Comparison of ENCODE assay signal across 8 mouse cellular contexts in the genomic region with DNA sequence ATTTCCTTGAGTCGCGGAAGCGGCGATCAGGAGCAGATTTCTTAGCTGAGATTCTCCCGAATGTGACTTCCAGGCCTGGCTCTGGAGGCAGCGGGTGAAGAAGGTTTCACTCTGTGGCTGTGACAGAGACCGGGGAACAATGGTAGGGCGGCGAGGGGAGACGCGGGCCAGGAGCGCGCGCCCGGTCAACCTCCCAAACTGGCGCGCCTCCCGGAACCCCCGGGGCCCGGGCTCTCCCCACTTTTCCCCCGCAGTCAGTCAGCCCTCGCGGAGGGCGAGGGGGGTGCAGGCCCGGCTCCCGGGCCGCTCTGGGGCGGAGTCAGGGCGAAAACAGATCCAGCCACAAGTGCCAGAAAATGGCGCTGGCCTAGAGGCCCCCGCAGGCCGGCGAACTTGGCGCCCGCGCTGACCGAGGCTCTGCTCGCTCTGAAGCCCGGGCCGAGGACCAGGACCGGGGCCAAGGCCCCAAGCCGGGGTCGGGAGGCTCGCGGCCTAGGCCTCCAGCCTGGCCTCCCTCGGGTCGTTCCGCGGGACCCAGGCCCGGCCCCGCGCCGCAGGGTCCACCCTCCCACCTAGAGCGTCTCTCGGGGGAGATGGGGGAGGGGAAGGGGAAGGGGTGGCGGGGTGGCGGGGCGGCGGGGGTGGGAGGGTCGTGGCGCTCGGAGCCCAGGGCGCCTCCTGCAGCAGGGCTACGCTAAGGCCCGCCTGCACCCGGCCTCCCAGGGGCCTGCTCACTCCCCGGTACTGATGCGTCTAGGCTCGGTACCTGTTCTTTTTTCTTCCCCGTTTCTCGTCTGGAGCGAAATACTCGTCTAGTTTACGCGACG. TPM values are rescaled to one million over a fixed set of nuclear protein-coding genes. Genes with fewer than 3 reads are reported as not detected.
DNase-seq lines count a peak whose midpoint lies in the region; ATAC-seq and TF ChIP-seq lines count a peak whose summit lies in the region.

No protein-coding gene starts in this region.

- no peaks in the 10 kb centered on the region for H3K36me3 ChIP-seq in forebrain, postnatal 0 days (ENCODE audit: insufficient read depth)
- H3K36me3 ChIP-seq in limb, embryonic 11.5 days (ENCODE audit: control insufficient read depth, insufficient read depth, low read length): no peaks in the 10 kb centered on the region

- peak; percentile 78 for ATAC-seq in forebrain, postnatal 0 days
- ATAC-seq in limb, embryonic 11.5 days (ENCODE audit: insufficient number of reproducible peaks, low FRiP score, low TSS enrichment, low read depth): peak; percentile 75
- ATAC-seq in erythroid progenitor cell, adult 5-6 weeks (replicated peaks; ENCODE audit: low FRiP score, poor library complexity, severe bottlenecking): no peak

- peak overlapping the region; percentile 36 for H3K4me3 ChIP-seq in left cerebral cortex, adult 2 months
- H3K4me3 ChIP-seq in forebrain, postnatal 0 days (ENCODE audit: low read depth, low read length): peak overlapping the region; percentile 35
- peak overlapping the region; percentile 42 for H3K4me3 ChIP-seq in limb, embryonic 11.5 days (ENCODE audit: low read depth, low read length)

- peak overlapping the region; percentile 58 for H3K4me2 ChIP-seq in forebrain, postnatal 0 days (ENCODE audit: low read depth)
- H3K4me2 ChIP-seq in limb, embryonic 11.5 days (ENCODE audit: low read depth, severe bottlenecking): peak overlapping the region; percentile 63

- no peak for DNase-seq in left cerebral cortex, adult 2 months (ENCODE audit: extremely low spot score in 1 of 2, low spot score in 2 of 2)
- DNase-seq in left cerebral cortex, postnatal 25 days (ENCODE audit: low spot score in 2 of 2): no peak
- peak; percentile 92 for DNase-seq in cerebellum, adult 8-10 months
- DNase-seq in forebrain, postnatal 0 days: peak; percentile 73
- peak; percentile 79 for DNase-seq in limb, embryonic 11.5 days (ENCODE audit: low spot score)
- peak; percentile 77 for DNase-seq in retina, embryonic 14.5 days (ENCODE audit: low spot score)
- no peak for DNase-seq in left cerebral cortex, postnatal 14 days (ENCODE audit: low spot score in 2 of 2)

- H3K9ac ChIP-seq in forebrain, postnatal 0 days: peak overlapping the region; percentile 55
- H3K9ac ChIP-seq in limb, embryonic 11.5 days (ENCODE audit: low read length): peak overlapping the region; percentile 64

- no peaks in the 10 kb centered on the region for H3K9me3 ChIP-seq in forebrain, postnatal 0 days (ENCODE audit: low read length)
- no peaks in the 10 kb centered on the region for H3K9me3 ChIP-seq in limb, embryonic 11.5 days (ENCODE audit: control insufficient read depth, low read length)

- H3K27me3 ChIP-seq in forebrain, postnatal 0 days (ENCODE audit: insufficient read depth, low read length): peaks cover 79% of the 10 kb centered on the region
- peaks cover 90% of the 10 kb centered on the region for H3K27me3 ChIP-seq in limb, embryonic 11.5 days (ENCODE audit: control insufficient read depth, insufficient read depth, low read length)

- intact Hi-C loops in left cerebral cortex, adult 2 months (cut with DNase I): loop anchor here (10.0 kb wide), 1 partner anchor 1497 kb away; no protein-coding TSS in a partner anchor
- intact Hi-C loops in left cerebral cortex, postnatal 25 days (cut with DNase I): loop anchor here (2.0 kb wide), 1 partner anchor 17 kb away; a partner anchor contains a TSS
- intact Hi-C loops in left cerebral cortex, postnatal 14 days (cut with DNase I): no loop called here

- no peak for TF ChIP-seq CTCF in left cerebral cortex, adult 2 months (IDR thresholded peaks at IDR 0.05)
- TF ChIP-seq CTCF in forebrain, postnatal 0 days (IDR thresholded peaks at IDR 0.05; ENCODE audit: low read depth): no peak

- H3K4me1 ChIP-seq in forebrain, postnatal 0 days (ENCODE audit: insufficient read depth): no peaks in the 10 kb centered on the region
- H3K4me1 ChIP-seq in limb, embryonic 11.5 days (ENCODE audit: control insufficient read depth, insufficient read depth, low read length): no peaks in the 10 kb centered on the region

- H3K27ac ChIP-seq in left cerebral cortex, adult 2 months: peak overlapping the region; percentile 2; the same call in 1 of the 2 replicates
- peak overlapping the region; percentile 80 for H3K27ac ChIP-seq in forebrain, postnatal 0 days (ENCODE audit: low read depth, low read length)
- no peak overlapping the region for H3K27ac ChIP-seq in limb, embryonic 11.5 days (replicated peaks; ENCODE audit: low read depth, low read length)

- WGBS in forebrain, postnatal 0 days: under 1% methylated on average over 71 of the region's 76 CpGs
- WGBS in limb, embryonic 11.5 days: under 1% methylated on average over 68 of the region's 76 CpGs

RNA-seq across cellular contexts. Expression of a gene that starts 15.9 kb away (rescaled TPM):
- 10 to 100 TPM; 15.8 to 16.0 TPM for total RNA-seq in left cerebral cortex, adult 2 months (2021)
- total RNA-seq in left cerebral cortex, postnatal 25 days (2021): 10 to 100 TPM; 11.1 to 11.7 TPM
- total RNA-seq in forebrain, postnatal 0 days (2014; rRNA removed): 65.4 and 127 TPM in 2 replicates
- polyA plus RNA-seq in forebrain, postnatal 0 days (2015; fragmentation: Nextera tagmentation; extraction: Ambion mirVana): 4.4 and 8.9 TPM in 2 replicates
- polyA plus RNA-seq in limb, embryonic 11.5 days (2014; fragmentation: Nextera tagmentation; extraction: Ambion mirVana): 0.18 and 0.27 TPM in 2 replicates
- 10 to 100 TPM; 12.4 to 13.8 TPM for total RNA-seq in left cerebral cortex, postnatal 14 days (2021)
- not detected in 2 replicates for total RNA-seq in erythroid progenitor cell, adult 5-6 weeks (2015; ENCODE audit: low replicate concordance)
- not detected in 2 replicates for total RNA-seq in erythroid progenitor cell, adult 5-6 weeks (2017; ENCODE audit: low replicate concordance)

RNA-seq across cellular contexts. Expression of a gene that starts 19.3 kb away (rescaled TPM):
- total RNA-seq in left cerebral cortex, adult 2 months (2021): 1 to 10 TPM; 4.0 to 4.6 TPM
- total RNA-seq in left cerebral cortex, postnatal 25 days (2021): 1 to 10 TPM; 2.3 to 3.0 TPM
- total RNA-seq in forebrain, postnatal 0 days (2014; rRNA removed): 44.3 and 99.2 TPM in 2 replicates
- polyA plus RNA-seq in forebrain, postnatal 0 days (2015; fragmentation: Nextera tagmentation; extraction: Ambion mirVana): 24.7 and 48.1 TPM in 2 replicates
- 0.34 and 0.37 TPM in 2 replicates for polyA plus RNA-seq in limb, embryonic 11.5 days (2014; fragmentation: Nextera tagmentation; extraction: Ambion mirVana)
- 1 to 10 TPM; 4.1 to 5.2 TPM for total RNA-seq in left cerebral cortex, postnatal 14 days (2021)
- not detected in 2 replicates for total RNA-seq in erythroid progenitor cell, adult 5-6 weeks (2015; ENCODE audit: low replicate concordance)
- not detected in 2 replicates for total RNA-seq in erythroid progenitor cell, adult 5-6 weeks (2017; ENCODE audit: low replicate concordance)

Comparison
In these comparisons a context has a peak if more than half of its experiments do, and no peak if none do; other contexts are left out.
1. DNase-seq: peak in cerebellum, adult 8-10 months (single experiment), forebrain, postnatal 0 days (single experiment), limb, embryonic 11.5 days (single experiment) and retina, embryonic 14.5 days (single experiment); none in left cerebral cortex, adult 2 months (0 of 2), left cerebral cortex, postnatal 25 days (0 of 2) and left cerebral cortex, postnatal 14 days (0 of 2).
2. RNA of a gene that starts 15.9 kb away (total RNA-seq): 65.4 to 127 TPM in forebrain, postnatal 0 days, 15.8 to 16.0 TPM in left cerebral cortex, adult 2 months, 12.4 to 13.8 TPM in left cerebral cortex, postnatal 14 days and 11.1 to 11.7 TPM in left cerebral cortex, postnatal 25 days; not detected in erythroid progenitor cell, adult 5-6 weeks; every median in the first group is over 10 times any median in the second.
3. Peak in every context shown above with its lines, with median percentiles within 50 percentile points of each other: H3K4me3 ChIP-seq.